Mouse (Mus musculus) kidney, postnatal 0 days (tissue): ENCODE data around the gene Olfr1033. TPM values are rescaled to one million over a fixed set of nuclear protein-coding genes. Genes with fewer than 3 reads are reported as not detected.
A peak's percentile ranks its signal among the peaks of the same experiment; 100 is the strongest.
"Not testable (repeated sequence)": the region's sequence is repeated elsewhere in the genome, so short reads cannot be mapped to it uniquely, and the experiment has no call there.

Source experiments
- ATAC-seq: fragments of 200-750 bp; cut with Nextera tagmentation; replicated peaks from 2 replicates; pipeline ENCODE4 v1.8.0; 2017; ENCODE audit warnings: low read depth, moderate number of reproducible peaks, moderate TSS enrichment, moderate library complexity; ENCODE audit not compliant: low FRiP score
- DNase-seq: peaks from one replicate; pipeline ENCODE4 v3.0.0-alpha.2; 2016; ENCODE audit warnings: low spot score
- H3K27ac ChIP-seq: fragments of 300-500 bp; sonication (generic); 2 replicates; pipeline ENCODE4 v1.5.1; 2014; ENCODE audit warnings: mild to moderate bottlenecking
- H3K27me3 ChIP-seq: fragments of 300-500 bp; sonication (generic); 2 replicates; pipeline ENCODE4 v1.6.1; 2014; ENCODE audit warnings: low read length, mixed read lengths; ENCODE audit not compliant: insufficient read depth
- H3K36me3 ChIP-seq: fragments of 300-500 bp; sonication (generic); 2 replicates; pipeline ENCODE4 v1.6.1; 2014; ENCODE audit warnings: low read length, mixed read lengths; ENCODE audit not compliant: insufficient read depth
- H3K4me1 ChIP-seq: fragments of 300-500 bp; sonication (generic); replicated peaks from 2 replicates; pipeline ENCODE4 v1.6.1; 2014; ENCODE audit warnings: antibody characterized with exemption, low read length, mixed read lengths; ENCODE audit not compliant: insufficient read depth
- H3K4me2 ChIP-seq: fragments of 300-500 bp; sonication (generic); 2 replicates; pipeline ENCODE4 v1.6.1; 2014; ENCODE audit warnings: mild to moderate bottlenecking, low read length, moderate library complexity, mixed read lengths
- H3K4me3 ChIP-seq: fragments of 300-500 bp; sonication (generic); replicated peaks from 2 replicates; pipeline ENCODE4 v1.5.1; 2014; ENCODE audit warnings: low read depth, low read length
- H3K9ac ChIP-seq: fragments of 300-500 bp; sonication (generic); 2 replicates; pipeline ENCODE4 v1.6.1; 2014; ENCODE audit warnings: low read depth, low read length
- H3K9me3 ChIP-seq: fragments of 300-500 bp; sonication (generic); replicated peaks from 2 replicates; pipeline ENCODE4 v1.6.1; 2016; ENCODE audit warnings: low read length, inconsistent platforms, mixed read lengths
- CTCF ChIP-seq: IDR thresholded peaks from 2 replicates; pipeline ENCODE4 v1.5.1; 2016; ENCODE audit warnings: antibody characterized with exemption, low read depth, mild to moderate bottlenecking, moderate library complexity
- WGBS: fragments of 180-500 bp; shearing (Covaris S2); extraction: QIAGEN DNeasy Blood & Tissue Kit; methylation state at CpG from one replicate; pipeline ENCODE4 v1.1.7; 2014; 5-methylcytosine and 5-hydroxymethylcytosine counted together
- polyA plus RNA-seq: library from polyadenylated mRNA; unstranded; fragments of >200 nt; fragmentation: Nextera tagmentation; extraction: Ambion mirVana; gene quantifications from 2 replicates; pipeline ENCODE4 v1.2.1, GENCODE M21; 2015

The Olfr1033 gene
- polyA plus RNA-seq = 5.0 and 5.4 TPM in 2 replicates

DNA sequence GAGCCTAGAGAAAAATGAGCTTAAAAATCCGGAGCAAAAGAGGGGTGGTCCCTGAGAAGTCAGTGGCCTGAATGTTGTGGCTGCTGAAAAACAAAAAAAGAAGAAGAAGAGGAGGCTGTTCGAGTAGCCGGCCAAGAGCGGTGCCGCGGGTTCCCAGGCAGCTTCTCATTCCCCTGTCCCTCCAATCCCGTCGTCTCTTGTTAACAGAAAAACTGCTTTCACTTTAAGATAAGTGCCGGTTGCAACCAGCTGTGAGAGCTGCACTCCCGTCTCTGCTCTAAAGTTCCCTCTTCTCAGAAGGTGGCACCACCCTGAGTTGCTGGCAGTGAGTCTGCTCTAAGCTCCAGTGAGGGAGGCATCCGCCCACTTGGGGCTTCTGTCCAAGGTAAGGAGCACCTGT is at the start of gene Olfr1033:
TSS of gene Olfr1033 (plus strand) at position 228 of the 400 bp plus-strand sequence.
- Histone ChIP-seq H3K27ac (peak within 1 kb of the TSS; percentile 77), H3K4me3 (peak within 1 kb of the TSS; percentile 32), H3K4me2 (peak within 1 kb of the TSS; percentile 47)
- H3K27me3 ChIP-seq, H3K36me3 ChIP-seq, H3K9ac ChIP-seq, H3K4me1 ChIP-seq, H3K9me3 ChIP-seq, ATAC-seq: not testable (repeated sequence)
- peak; percentile 74 for DNase-seq
- under 1% methylated on average over 10 of the region's 11 CpGs for WGBS

DNA sequence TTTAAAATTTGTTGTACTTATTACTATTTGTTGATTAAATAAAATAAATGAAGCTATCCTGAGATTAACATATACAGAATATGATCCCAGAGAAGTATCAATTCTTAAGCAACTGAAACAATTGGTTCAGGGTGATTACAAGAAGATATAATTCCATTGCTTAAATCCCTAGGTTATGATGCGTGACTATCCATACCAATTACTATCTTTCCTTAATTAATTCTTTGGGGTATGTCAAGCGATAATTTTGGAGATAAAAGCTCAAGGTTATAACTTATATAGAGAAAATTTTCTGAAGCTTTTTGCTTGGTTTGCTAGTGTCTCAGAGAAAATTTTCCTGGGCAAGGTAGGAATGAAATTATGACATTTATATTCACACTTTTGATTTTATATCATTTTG is 46.8 kb upstream of the Olfr1033 start, which contains the start of gene Olfr1029:
TSS of gene Olfr1029 (plus strand) at position 301 of the 400 bp plus-strand sequence.
- Histone ChIP-seq H3K36me3 (no peaks in the 10 kb centered on the region), H3K4me1 (no peaks in the 10 kb centered on the region), H3K4me3 (no peak within 1 kb of the TSS), H3K27me3 (no peaks in the 10 kb centered on the region), H3K9ac (no peak within 1 kb of the TSS), H3K9me3 (no peaks in the 10 kb centered on the region), H3K27ac (no peak within 1 kb of the TSS), H3K4me2 (no peak within 1 kb of the TSS)
- ATAC-seq = no peak
- DNase-seq = no peak
- TF ChIP-seq CTCF = no peak
- WGBS = 89% methylated on average over 2 of the region's 2 CpGs

DNA sequence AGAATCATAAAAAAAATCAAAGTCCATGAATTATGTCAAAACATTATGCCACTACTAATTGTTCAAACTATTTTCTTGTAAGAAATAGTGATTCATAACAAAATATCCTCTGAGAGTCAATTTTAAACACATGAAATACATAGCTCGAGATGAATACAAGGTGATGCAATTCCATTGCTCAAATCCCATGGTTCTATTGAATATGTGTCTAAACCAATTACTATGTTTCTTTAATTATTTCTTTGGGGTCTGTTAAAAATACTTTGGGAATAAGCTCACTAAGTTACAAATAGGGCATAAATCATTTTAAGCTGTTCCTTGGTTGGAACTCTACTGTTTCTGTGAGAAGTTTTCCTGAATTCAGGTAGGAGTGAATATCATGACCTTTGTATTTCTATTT is 41.5 kb upstream of the Olfr1033 start, which contains the start of gene Olfr1030:
TSS of gene Olfr1030 (plus strand) at position 301 of the 400 bp plus-strand sequence.
- Histone ChIP-seq H3K27ac (no peak within 1 kb of the TSS), H3K36me3 (no peaks in the 10 kb centered on the region), H3K9ac (no peak within 1 kb of the TSS), H3K27me3 (no peaks in the 10 kb centered on the region), H3K4me1 (no peaks in the 10 kb centered on the region), H3K9me3 (no peaks in the 10 kb centered on the region), H3K4me2 (no peak within 1 kb of the TSS), H3K4me3 (no peak within 1 kb of the TSS)
- WGBS = 74% methylated on average over 1 of the region's 1 CpGs
- no peak for TF ChIP-seq CTCF
- ATAC-seq (no peak), DNase-seq (no peak)

DNA sequence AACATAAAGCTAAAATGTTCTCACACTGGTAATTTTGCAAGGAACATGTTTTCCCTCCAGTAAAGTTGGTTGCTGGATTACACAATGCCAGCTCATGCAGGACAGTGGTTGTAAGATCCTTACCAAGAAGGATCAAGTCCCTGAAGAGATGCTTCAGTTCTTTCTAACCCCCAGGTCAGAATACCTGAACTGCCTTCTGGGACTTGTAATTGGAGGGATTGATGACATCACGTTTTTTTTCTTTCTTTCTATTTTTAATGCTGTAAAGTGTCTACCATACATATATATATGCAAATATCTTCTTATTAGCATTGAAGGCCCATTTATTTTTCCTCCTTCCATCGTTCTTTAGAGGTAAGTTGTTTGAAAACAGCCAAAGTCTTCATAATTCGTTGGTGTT is 30.4 kb upstream of the Olfr1033 start, which contains the start of gene Olfr1031:
TSS of gene Olfr1031 (plus strand) at position 301 of the 400 bp plus-strand sequence.
- no peaks in the 10 kb centered on the region for H3K9me3 ChIP-seq
- H3K4me3 ChIP-seq = no peak within 1 kb of the TSS
- no peaks in the 10 kb centered on the region for H3K27me3 ChIP-seq
- H3K4me1 ChIP-seq = no peaks in the 10 kb centered on the region
- H3K4me2 ChIP-seq = no peak within 1 kb of the TSS
- H3K9ac ChIP-seq = no peak within 1 kb of the TSS
- no peak for TF ChIP-seq CTCF
- no peak within 1 kb of the TSS for H3K27ac ChIP-seq
- ATAC-seq = no peak
- H3K36me3 ChIP-seq = no peaks in the 10 kb centered on the region
- 56% methylated on average over 3 of the region's 3 CpGs for WGBS
- DNase-seq = no peak

DNA sequence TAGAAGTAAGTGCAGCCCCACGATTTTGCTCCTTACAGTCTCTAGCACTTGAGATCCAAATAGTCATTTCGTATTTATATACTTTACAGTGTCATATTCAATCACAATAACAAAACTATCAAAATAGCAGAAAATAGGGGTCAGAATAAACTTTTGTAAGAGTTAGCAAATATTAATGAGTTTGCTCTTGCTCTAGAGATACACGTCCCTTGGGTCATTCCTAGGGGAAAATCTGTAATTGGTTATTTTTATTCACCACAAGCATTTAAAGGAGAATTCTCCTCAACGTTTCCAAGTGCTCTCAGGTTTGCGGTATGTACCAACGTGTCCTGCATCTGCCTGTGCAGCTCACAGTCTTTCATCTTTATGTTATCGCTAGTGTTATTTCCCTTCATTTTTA is 15.2 kb upstream of the Olfr1033 start, which contains the start of gene Olfr1032:
TSS of gene Olfr1032 (plus strand) at position 301 of the 400 bp plus-strand sequence.
- no peaks in the 10 kb centered on the region for H3K27me3 ChIP-seq
- TF ChIP-seq CTCF = no peak

DNA sequence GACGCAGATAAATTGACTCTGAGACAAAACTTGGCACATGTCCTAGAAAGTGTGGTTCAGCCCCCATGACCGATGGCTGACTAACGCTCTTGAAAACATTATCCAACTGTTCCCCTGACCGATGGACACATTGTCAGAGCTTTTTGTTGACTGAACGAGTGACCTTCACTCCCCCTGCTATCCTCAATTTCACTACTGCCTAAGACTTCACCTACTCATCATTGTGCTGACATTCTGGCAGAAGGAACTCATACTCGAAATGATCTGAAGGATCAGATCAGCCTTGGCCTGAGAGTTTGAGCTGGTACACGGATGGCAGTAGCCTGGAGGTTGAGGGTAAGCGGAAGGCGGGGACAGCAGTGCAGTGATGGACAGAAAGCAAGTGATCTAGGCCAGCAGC is 1.1 kb downstream of the Olfr1033 start:
- not testable (repeated sequence) for H3K36me3 ChIP-seq, H3K4me1 ChIP-seq, H3K9ac ChIP-seq, ATAC-seq, H3K27ac ChIP-seq, H3K4me3 ChIP-seq, H3K9me3 ChIP-seq, H3K4me2 ChIP-seq, H3K27me3 ChIP-seq, DNase-seq
- 29% methylated on average over 2 of the region's 9 CpGs for WGBS

More for the DNA sequence above, 15.2 kb upstream of the Olfr1033 start, which contains the start of gene Olfr1032:
- H3K4me1 ChIP-seq = no peaks in the 10 kb centered on the region
- WGBS = 82% methylated on average over 7 of the region's 7 CpGs
- no peak within 1 kb of the TSS for H3K27ac ChIP-seq
- ATAC-seq (no peak), DNase-seq (no peak)
- H3K9me3 ChIP-seq = no peaks in the 10 kb centered on the region
- no peak within 1 kb of the TSS for H3K9ac ChIP-seq
- H3K4me2 ChIP-seq = no peak within 1 kb of the TSS
- H3K4me3 ChIP-seq = no peak within 1 kb of the TSS
- no peaks in the 10 kb centered on the region for H3K36me3 ChIP-seq

DNA sequence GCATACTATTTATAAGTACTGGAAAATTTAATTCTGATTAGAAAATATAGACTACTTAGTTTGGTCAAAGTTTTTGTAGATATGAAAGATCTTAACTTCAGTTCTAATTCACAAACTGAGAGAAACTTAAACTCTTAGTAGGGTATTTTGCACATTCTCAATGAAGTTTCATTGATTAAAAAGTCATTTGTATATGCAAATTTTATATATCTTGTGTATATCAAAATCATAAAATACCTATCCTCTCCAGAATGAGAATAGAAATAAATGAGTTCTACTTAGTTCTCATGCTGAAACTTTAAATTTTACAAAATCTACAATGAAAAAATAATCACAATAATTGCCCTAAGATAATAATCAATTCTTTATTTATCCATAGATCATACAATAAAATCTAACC is 25.1 kb downstream of the Olfr1033 start, which contains the start of gene Olfr1034:
TSS of gene Olfr1034 (plus strand) at position 301 of the 400 bp plus-strand sequence.
- H3K9ac ChIP-seq = no peak within 1 kb of the TSS
- H3K27ac ChIP-seq = no peak within 1 kb of the TSS
- H3K27me3 ChIP-seq = no peaks in the 10 kb centered on the region
- H3K4me3 ChIP-seq = no peak within 1 kb of the TSS
- no peak for DNase-seq
- TF ChIP-seq CTCF = no peak
- no peaks in the 10 kb centered on the region for H3K36me3 ChIP-seq
- H3K4me2 ChIP-seq = no peak within 1 kb of the TSS
- no peak for ATAC-seq
- H3K4me1 ChIP-seq = no peaks in the 10 kb centered on the region
- no peaks in the 10 kb centered on the region for H3K9me3 ChIP-seq

DNA sequence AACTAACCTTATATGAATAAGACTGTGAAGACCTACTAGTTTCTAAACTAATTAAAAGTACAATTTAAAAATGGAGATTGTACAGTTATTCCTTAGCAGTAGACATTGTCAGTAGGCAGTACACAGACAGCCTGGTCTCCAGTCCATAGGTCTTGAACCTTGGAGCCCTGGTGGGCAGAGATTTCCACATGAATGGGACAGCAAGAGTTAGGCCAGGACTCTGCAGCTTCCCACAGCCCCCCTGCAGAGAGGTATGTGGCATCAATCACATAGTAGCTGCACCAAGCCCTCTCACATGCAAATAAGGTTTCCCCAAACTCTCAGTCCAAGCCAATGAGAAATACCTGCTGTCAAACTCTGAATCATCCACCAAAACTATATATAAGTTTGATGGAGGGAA is 30.3 kb downstream of the Olfr1033 start:
- not testable (repeated sequence) for ATAC-seq, H3K36me3 ChIP-seq, H3K27me3 ChIP-seq, DNase-seq, H3K4me1 ChIP-seq, H3K9ac ChIP-seq, H3K9me3 ChIP-seq, H3K27ac ChIP-seq, H3K4me2 ChIP-seq, H3K4me3 ChIP-seq

DNA sequence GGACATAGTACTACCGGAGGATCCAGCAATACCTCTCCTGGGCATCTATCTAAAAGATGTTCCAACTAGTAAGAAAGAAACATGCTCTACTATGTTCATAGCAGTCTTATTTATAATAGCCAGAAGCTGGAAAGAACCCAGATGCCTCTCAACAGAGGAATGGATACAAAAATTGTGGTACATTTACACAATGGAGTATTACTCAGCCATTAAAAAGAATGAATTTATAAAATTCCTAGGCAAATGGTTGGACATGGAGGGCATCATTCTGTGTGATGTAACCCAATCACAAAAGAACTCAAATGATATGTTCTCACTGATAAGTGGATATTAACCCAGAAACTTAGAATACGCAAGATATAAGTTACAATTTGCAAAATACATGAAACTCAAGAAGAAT is 43.3 kb downstream of the Olfr1033 start:
- not testable (repeated sequence) for H3K9ac ChIP-seq, H3K4me2 ChIP-seq, H3K27me3 ChIP-seq, ATAC-seq, H3K9me3 ChIP-seq, H3K27ac ChIP-seq, H3K4me3 ChIP-seq, DNase-seq, H3K36me3 ChIP-seq, H3K4me1 ChIP-seq
- WGBS = 92% methylated on average over 2 of the region's 2 CpGs
